Mouse (Mus musculus): ENCODE data around the gene Eef2. TPM values are rescaled to one million over a fixed set of nuclear protein-coding genes. Genes with fewer than 3 reads are reported as not detected.

Eef2 gene
- total and polyA plus RNA-seq, 3 experiments, result 1,752 to 4,660 (median 2,649) TPM

DNA sequence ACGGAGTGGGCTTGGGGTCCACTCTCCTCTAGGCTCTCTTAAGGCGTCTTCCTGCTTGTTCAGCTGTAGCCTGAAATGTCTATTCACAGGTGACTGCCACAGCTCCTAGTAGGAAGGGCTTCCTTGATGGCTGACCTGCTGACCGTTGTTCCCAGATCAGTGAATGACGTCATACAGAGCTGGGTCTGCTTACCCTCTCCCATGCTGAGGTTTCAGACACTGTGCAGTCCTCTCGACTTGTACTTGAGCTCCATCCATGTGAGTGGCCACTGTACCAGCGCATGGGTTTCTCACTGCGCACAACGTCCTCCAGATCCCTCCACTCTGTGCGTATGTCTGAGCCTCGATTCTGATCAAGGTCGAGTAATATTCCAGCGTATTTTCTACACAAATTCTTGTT lies 23.8 kb upstream of the Eef2 start:
- H3K4me1 ChIP-seq (ENCODE audit: control insufficient read depth in 1 of 2, insufficient read depth in 2 of 2), result peaks cover 0 to 56% of the 10 kb centered on the region in 2 experiments; a peak in 2 of 4 replicates
- no peak overlapping the region for H3K27ac ChIP-seq (ENCODE audit: insufficient read depth, low read depth)
- H3K9me3 ChIP-seq (replicated peaks; ENCODE audit: low read length), result no peaks in the 10 kb centered on the region
- no peak; the same call in 1 of the 2 replicates for TF ChIP-seq POLR2A (IDR thresholded peaks at IDR 0.05; ENCODE audit: low read depth, low read length)
- TF ChIP-seq ZC3H11A (IDR thresholded peaks at IDR 0.05; ENCODE audit: low read depth, low read length), result no peak
- TF ChIP-seq RAD21 (IDR thresholded peaks at IDR 0.05; ENCODE audit: low read depth, low read length), result no peak
- no peak for TF ChIP-seq MEF2A (IDR thresholded peaks at IDR 0.05; ENCODE audit: borderline replicate concordance, low read depth, low read length)
- no peak for TF ChIP-seq MXI1 (IDR thresholded peaks at IDR 0.05; ENCODE audit: low read depth, low read length)
- no peak for TF ChIP-seq GABPA (IDR thresholded peaks at IDR 0.05; ENCODE audit: insufficient replicate concordance, low read depth, low read length)
- TF ChIP-seq NRF1 (IDR thresholded peaks at IDR 0.05; ENCODE audit: low read depth, low read length), result no peak
- H3K4me3 ChIP-seq (replicated peaks in 1 of 3; ENCODE audit: low read depth in 2 of 3, low read length in 2 of 3, poor library complexity in 1 of 3), result no peak overlapping the region
- DNase-seq (ENCODE audit: extremely low read depth), result no peak
- H3K27me3 ChIP-seq (replicated peaks), result no peaks in the 10 kb centered on the region
- dilution Hi-C loops (cut with MboI; ENCODE audit: extremely low pct_ligation_motif_present, extremely low pct_unique_long_range_greater_than_20kb, low sequenced_read_pairs), result no loop called here
- no peak overlapping the region for H3K4me2 ChIP-seq (ENCODE audit: insufficient read depth, low read depth, poor library complexity, severe bottlenecking)
- no peak overlapping the region for H3K9ac ChIP-seq (ENCODE audit: insufficient read depth, low read depth)
- peaks cover 13% of the 10 kb centered on the region for H3K79me2 ChIP-seq (replicated peaks; ENCODE audit: control insufficient read depth, extremely low read depth, insufficient read depth, poor library complexity, severe bottlenecking)
- peaks cover 68 to 83% of the 10 kb centered on the region in 2 experiments for H3K36me3 ChIP-seq (replicated peaks in 1 of 2; ENCODE audit: control insufficient read depth in 1 of 2, insufficient read depth in 1 of 2, low read length in 1 of 2)
- in situ Hi-C loops (cut with MboI; ENCODE audit: low pct_ligation_motif_present, low pct_unique_long_range_greater_than_20kb, low sequenced_read_pairs), result no loop called here

DNA sequence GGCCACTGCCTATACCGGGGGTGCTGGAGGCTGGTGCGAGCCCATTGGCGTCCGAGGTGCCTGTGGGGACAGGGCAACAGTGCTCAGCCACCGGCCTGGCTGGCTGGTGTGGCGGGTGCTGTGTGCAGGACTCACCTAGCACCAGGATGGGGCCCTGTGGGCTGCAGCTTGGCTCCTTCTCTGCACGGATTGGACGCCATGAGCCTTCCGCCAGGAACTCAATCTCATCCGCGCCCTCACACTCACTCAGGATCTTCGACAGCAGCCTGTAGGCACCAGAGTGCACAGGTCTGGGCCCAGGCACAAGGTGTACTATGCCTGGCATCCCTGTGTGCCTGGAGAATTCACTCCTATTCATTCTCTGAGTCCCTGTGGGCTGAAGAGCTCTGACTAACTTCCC lies 22.1 kb upstream of the Eef2 start:
- TF ChIP-seq ZMIZ1 (IDR thresholded peaks at IDR 0.05; ENCODE audit: low read depth, low read length), result no peak
- no peak for TF ChIP-seq RCOR1 (conservative IDR thresholded peaks at IDR 0.05; ENCODE audit: low read depth, low read length)
- TF ChIP-seq HCFC1 (IDR thresholded peaks at IDR 0.05; ENCODE audit: low read depth, low read length), result no peak
- no peak for TF ChIP-seq E2F4 (IDR thresholded peaks at IDR 0.05; ENCODE audit: insufficient replicate concordance, low read depth, low read length)
- TF ChIP-seq ZNF384 (IDR thresholded peaks at IDR 0.05; ENCODE audit: low read depth, low read length), result no peak
- no peak for TF ChIP-seq NELFE (IDR thresholded peaks at IDR 0.05; ENCODE audit: low read depth, low read length)
- Histone ChIP-seq H3K27me3 (replicated peaks) (no peaks in the 10 kb centered on the region), H3K27ac (ENCODE audit: insufficient read depth, low read depth) (no peak overlapping the region), H3K79me2 (replicated peaks; ENCODE audit: control insufficient read depth, extremely low read depth, insufficient read depth, poor library complexity, severe bottlenecking) (peaks cover 2% of the 10 kb centered on the region; the same call in 1 of the 2 replicates), H3K4me3 (replicated peaks in 1 of 3; ENCODE audit: low read depth in 2 of 3, low read length in 2 of 3, poor library complexity in 1 of 3) (no peak overlapping the region), H3K9ac (ENCODE audit: insufficient read depth, low read depth) (no peak overlapping the region), H3K4me1 (ENCODE audit: control insufficient read depth in 1 of 2, insufficient read depth in 2 of 2) (peaks cover 0 to 39% of the 10 kb centered on the region in 2 experiments; a peak in 2 of 4 replicates), H3K9me3 (replicated peaks; ENCODE audit: low read length) (no peaks in the 10 kb centered on the region), H3K4me2 (ENCODE audit: insufficient read depth, low read depth, poor library complexity, severe bottlenecking) (no peak overlapping the region), H3K36me3 (replicated peaks in 1 of 2; ENCODE audit: control insufficient read depth in 1 of 2, insufficient read depth in 1 of 2, low read length in 1 of 2) (peaks cover 70 to 83% of the 10 kb centered on the region in 2 experiments)
- no peak for DNase-seq (ENCODE audit: extremely low read depth)
- dilution Hi-C loops (cut with MboI; ENCODE audit: extremely low pct_ligation_motif_present, extremely low pct_unique_long_range_greater_than_20kb, low sequenced_read_pairs) (no loop called here), in situ Hi-C loops (cut with MboI; ENCODE audit: low pct_ligation_motif_present, low pct_unique_long_range_greater_than_20kb, low sequenced_read_pairs) (no loop called here)

DNA sequence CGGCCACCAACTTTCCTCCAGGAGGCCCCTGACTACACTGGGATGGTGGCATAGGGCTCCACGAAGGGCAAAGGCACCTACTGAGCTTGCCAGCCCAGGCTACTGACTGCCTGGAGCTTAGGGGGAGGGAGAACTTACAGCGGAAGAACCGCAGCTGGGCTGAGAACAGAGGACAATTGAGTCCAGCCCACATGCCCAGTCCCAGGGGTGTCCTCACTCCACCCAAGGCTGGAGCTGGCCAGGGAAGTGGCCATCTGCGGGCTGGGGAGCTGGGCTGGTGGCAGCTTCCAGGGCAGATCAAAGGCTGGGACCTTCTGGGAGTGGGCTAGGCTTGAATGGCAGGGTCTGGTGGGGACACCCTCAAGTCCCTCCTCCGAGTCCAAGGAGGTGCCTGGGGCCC lies 21.7 kb upstream of the Eef2 start:
- Histone ChIP-seq H3K9me3 (replicated peaks; ENCODE audit: low read length) (no peaks in the 10 kb centered on the region), H3K36me3 (replicated peaks in 1 of 2; ENCODE audit: control insufficient read depth in 1 of 2, insufficient read depth in 1 of 2, low read length in 1 of 2) (peaks cover 69 to 81% of the 10 kb centered on the region in 2 experiments), H3K4me3 (replicated peaks in 1 of 3; ENCODE audit: low read depth in 2 of 3, low read length in 2 of 3, poor library complexity in 1 of 3) (no peak overlapping the region), H3K27ac (ENCODE audit: insufficient read depth, low read depth) (no peak overlapping the region), H3K79me2 (replicated peaks; ENCODE audit: control insufficient read depth, extremely low read depth, insufficient read depth, poor library complexity, severe bottlenecking) (peaks cover 2% of the 10 kb centered on the region; the same call in 1 of the 2 replicates), H3K9ac (ENCODE audit: insufficient read depth, low read depth) (no peak overlapping the region), H3K4me2 (ENCODE audit: insufficient read depth, low read depth, poor library complexity, severe bottlenecking) (no peak overlapping the region), H3K27me3 (replicated peaks) (no peaks in the 10 kb centered on the region), H3K4me1 (ENCODE audit: control insufficient read depth in 1 of 2, insufficient read depth in 2 of 2) (peaks cover 0 to 36% of the 10 kb centered on the region in 2 experiments; a peak in 2 of 4 replicates)
- dilution Hi-C loops (cut with MboI; ENCODE audit: extremely low pct_ligation_motif_present, extremely low pct_unique_long_range_greater_than_20kb, low sequenced_read_pairs) (no loop called here), in situ Hi-C loops (cut with MboI; ENCODE audit: low pct_ligation_motif_present, low pct_unique_long_range_greater_than_20kb, low sequenced_read_pairs) (no loop called here)
- no peak for TF ChIP-seq MAFK (IDR thresholded peaks at IDR 0.05; ENCODE audit: insufficient replicate concordance, low read length)
- no peak for TF ChIP-seq CHD1 (IDR thresholded peaks at IDR 0.05; ENCODE audit: low read depth, low read length)
- DNase-seq (ENCODE audit: extremely low read depth), result no peak
